Mouse (Mus musculus) ES-Bruce4 (cell line): Measurements from ENCODE around the gene Zfp955a.
"Not testable (repeated sequence)": the region's sequence is repeated elsewhere in the genome, so short reads cannot be mapped to it uniquely, and the experiment has no call there.

Source experiments
- CTCF ChIP-seq: IDR thresholded peaks from one replicate; pipeline ENCODE4 v1.8.1; 2011; ENCODE audit warnings: low read depth, low read length
- POLR2A ChIP-seq: IDR thresholded peaks from one replicate; pipeline ENCODE4 v1.8.1; 2011; ENCODE audit warnings: low read length; ENCODE audit not compliant: insufficient read depth

GRCm38 (mm10) chr17:33289876-33290149 is 34.9 kb upstream of the Zfp955a start:
- not testable (repeated sequence) for TF ChIP-seq CTCF, POLR2A
